Mouse (Mus musculus) adrenal gland (tissue): ENCODE measurements around the gene Insig1.

Experiments
- intact Hi-C: fragments of 180-260 bp; cut with DNase I; formaldehyde crosslinking; loops from one replicate; pipeline ENCODE4 v1.15.1; 2025
- long read RNA-seq, 2 experiments: library from polyadenylated mRNA; unstranded; transcript quantifications; one replicate each; pipeline ENCODE4 v2.0.0; 2020; ENCODE audit warnings: borderline replicate concordance in 1 of 2; ENCODE audit not compliant: insufficient replicate concordance in 1 of 2

Gene Insig1
- long read RNA-seq, experiment 1, transcript Insig1-201 (5 exons, 2,697 nt) = major isoform, 27 of 60 reads
- long read RNA-seq, experiment 1, partial matches to known transcripts = 1 of 60 reads
- long read RNA-seq, experiment 1, other reads (novel, unspliced or antisense) = 31 of 60 reads
- long read RNA-seq, experiment 2, transcript Insig1-201 (5 exons, 2,697 nt) = major isoform, 44 of 61 reads
- long read RNA-seq, experiment 2, partial matches to known transcripts = 0 of 61 reads
- long read RNA-seq, experiment 2, other reads (novel, unspliced or antisense) = 17 of 61 reads

- intact Hi-C loops = loop anchor here (10.0 kb wide), 1 partner anchor 286 kb away; no protein-coding TSS in a partner anchor
Measured at GRCm38 (mm10) chr5:28070828-28071455, at the start of gene Insig1. TSS of gene Insig1 (plus strand) at chr5:28071363.

DNA sequence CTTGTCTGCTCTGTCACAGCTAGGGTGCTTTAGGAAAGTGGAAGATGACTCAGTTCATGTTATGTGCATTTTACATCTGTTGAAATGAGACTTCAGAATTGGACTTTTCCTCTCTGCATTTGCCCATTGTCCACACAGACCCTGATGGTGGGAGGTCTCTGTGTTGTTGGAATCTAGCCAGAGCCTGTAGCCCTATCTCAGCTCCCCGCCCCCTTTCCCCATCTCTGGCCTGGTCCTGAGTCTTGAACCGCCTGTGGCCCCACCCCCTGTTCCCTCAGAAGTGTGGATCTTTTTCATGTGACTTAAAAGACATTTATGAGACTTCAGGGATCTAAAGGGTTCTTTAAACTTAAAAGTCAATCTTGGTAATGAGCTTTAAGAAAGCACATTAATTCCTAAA, 47.7 kb upstream of the Insig1 start:
- intact Hi-C loops = no loop called here

DNA sequence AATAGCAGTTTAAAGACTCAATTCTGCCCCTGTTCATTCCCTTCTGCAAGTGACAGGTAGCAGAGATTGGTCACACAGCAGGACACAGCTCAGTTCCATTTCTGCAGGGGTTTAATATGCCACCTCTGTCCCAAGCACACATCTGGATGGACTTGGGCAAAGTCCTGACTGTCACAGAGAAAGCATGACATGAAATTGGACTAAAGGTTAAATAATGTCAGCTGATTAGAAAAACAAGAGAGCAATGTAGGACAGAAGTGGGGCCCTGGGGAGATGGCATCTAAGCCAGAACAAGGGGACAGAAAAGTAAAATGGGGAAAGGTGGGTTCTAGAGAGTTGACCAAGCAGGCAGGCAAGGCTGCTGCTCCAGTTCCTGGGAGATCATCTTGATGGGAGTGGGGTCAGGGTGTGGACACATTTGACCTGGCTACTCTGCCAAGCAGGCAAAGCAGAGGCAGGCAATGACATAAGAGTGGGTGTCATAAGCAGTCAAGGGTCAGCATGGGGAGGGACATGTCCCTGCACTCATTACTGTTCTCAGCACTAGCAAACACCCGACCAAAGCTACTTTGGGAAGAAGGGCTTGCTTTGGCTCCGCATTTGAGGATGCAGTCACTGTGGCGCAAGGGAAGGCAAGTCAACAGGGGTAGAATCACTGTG, 39.5 kb upstream of the Insig1 start:
- intact Hi-C loops = no loop called here

DNA sequence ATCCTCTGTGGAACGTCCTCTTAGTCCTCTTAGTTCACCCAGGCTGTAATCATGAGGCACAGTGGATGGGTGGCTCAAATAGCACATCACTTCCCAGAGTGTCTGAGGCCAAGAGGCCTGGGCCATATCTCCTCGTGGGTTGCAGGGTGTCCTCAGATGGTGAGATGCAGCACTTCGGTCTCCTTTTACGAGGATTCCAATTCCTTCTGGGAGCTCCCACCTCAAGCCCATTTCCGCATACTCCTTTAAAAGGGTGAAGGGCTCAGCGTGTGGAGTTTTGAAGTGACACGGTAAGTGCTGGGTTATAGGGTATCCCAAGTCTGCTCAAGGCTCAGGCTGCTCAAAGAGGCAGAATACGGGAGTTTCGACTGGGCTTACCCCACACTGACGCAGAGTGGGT, 38.3 kb upstream of the Insig1 start:
- intact Hi-C loops = no loop called here

- intact Hi-C loops = no loop called here
Measured at GRCm38 (mm10) chr5:28033281-28033680, 37.9 kb upstream of the Insig1 start.

DNA sequence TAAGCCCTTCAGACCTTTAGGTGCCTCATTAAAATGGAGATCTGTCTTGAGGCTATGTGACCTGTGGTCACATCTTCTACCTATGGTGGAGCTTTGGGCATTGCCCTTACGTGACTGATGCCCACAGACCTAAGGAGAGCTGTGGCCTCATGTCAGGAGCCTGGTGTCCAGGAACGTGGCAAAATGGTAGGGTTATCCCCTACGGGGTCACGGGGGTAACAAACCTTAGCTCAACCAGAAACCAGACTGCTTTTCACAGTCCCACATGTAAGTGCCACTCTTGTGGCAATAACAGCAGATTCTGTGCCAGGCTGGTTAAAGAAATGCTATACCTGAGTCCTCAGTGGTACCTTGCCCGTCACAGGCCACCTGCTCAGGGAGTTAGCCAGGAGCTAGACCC, 37.3 kb upstream of the Insig1 start:
- intact Hi-C loops = no loop called here

DNA sequence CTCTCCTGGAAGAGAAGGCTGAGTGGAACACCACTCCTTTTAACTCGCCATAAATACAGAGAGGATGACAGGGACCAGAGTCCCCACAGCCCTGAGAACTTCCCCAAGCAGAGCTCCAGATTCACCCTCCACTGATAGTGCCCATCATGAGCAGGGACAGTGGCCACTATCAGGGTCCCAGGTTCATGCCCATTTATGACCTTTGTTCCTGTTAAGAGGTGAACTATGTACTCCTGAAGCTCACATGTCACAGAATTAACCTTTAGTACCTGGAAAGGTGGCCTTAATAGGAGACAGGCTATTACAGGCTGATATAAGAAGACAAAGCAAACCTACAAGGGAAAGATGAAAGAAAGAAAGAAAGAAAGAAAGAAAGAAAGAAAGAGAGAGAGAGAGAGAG, 35.2 kb upstream of the Insig1 start:
- intact Hi-C loops = no loop called here

GRCm38 (mm10) chr5:28036518-28036917, 34.6 kb upstream of the Insig1 start:
- intact Hi-C loops = no loop called here

GRCm38 (mm10) chr5:28037172-28037591, 34.0 kb upstream of the Insig1 start:
- intact Hi-C loops = no loop called here

DNA sequence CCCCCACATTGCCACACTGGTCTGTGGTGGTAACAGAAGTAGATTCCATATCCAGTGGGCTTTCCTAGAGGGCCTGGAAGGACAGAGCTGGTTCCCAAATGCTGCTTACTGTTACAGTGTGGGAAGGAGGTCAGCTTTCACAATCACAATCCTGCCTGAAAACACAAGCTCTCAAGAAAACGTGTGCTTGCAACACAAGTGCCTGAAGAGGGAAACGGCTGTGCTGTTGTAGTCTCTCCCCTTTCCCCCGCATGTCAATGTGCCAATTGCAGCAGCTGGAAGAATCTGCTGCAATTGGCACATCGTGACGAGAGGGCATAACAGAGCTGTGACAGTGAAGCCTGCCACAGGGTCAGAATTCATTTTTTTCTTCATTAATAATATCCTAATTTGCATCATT, 33.5 kb upstream of the Insig1 start:
- intact Hi-C loops = no loop called here

DNA sequence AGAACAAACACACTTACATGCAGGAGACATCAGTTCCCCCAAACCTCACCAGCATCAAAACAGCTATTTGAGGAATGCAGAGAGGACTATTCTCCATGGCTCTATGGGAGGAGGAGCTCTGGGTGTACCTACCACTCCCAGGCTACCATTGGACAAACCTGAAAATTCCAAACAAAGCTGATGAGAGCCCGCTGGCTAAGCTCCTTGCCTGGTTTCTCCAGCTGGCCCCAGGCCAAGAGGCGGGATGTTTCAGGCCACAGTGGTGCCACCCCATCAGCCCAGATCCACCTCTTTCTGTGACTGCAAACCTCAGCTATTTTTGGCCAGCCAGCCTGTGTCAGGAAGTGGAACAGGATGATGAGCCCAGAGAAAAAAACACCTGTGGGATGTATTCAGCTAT, 33.0 kb upstream of the Insig1 start:
- intact Hi-C loops = no loop called here

DNA sequence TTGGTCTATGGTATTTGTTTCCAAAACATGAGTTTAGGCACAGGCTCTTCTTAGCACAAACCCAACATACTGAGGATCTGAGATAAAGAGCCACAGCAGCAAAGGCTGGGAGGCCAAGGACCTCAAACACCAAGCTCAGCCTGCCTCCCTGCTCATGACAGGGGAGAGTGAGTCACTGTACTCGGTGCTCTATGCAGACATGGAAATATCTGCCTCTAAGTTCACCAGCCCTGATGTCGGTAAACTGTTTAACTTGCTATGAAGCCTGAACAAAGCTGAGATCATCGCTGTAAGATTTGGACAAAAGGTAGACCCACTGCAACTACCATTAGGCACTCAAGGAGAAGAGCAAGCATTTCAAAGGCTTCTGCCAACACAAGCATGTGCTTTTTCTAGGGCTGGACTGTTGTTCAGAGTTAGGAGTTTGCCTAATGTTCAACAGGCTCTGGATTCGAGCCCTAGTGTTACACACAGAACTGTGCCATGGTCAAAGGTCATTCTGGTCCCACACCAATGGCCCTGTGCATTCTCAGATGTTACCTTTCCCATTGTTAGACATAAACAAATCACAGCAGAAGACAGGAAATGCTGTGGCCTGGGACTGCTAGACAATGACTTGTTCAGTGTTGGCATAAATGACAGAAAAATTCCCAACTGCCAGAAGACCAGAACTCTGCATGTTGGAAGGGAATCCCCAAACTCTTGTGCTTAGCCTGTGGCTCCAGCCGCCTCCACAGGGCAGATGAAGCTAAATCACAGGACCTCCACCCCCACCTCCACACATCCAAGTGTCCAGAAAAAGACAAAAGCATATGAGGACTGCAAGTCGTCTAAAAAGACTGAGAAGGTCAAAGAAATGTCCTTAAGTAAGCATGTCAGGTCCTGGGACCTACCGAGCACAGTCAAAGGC, 31.2 kb upstream of the Insig1 start:
- intact Hi-C loops = no loop called here

DNA sequence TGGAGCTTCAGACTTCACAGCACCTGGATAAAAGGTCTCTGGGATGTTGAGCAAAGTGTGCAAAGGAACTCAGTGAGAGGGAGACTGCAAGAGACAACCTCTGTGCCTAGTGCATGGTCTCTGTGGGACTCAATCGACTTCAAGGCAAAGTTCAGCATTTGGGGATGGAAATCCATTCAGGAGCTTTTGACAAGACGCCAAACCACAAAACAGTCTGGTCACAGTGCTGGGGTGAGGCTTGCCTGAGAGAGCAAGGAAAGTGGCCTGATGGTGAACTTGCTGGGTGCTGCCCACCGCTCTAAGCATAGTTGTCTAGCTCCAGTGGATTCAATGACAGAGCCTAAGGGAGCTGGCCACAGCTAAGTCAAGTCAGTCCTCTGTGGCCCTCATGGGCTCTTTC, 30.4 kb upstream of the Insig1 start:
- intact Hi-C loops = no loop called here

- intact Hi-C loops = no loop called here
Measured at GRCm38 (mm10) chr5:28042021-28042420, 29.1 kb upstream of the Insig1 start.

- intact Hi-C loops = no loop called here
Measured at GRCm38 (mm10) chr5:28042779-28043178, 28.4 kb upstream of the Insig1 start.

DNA sequence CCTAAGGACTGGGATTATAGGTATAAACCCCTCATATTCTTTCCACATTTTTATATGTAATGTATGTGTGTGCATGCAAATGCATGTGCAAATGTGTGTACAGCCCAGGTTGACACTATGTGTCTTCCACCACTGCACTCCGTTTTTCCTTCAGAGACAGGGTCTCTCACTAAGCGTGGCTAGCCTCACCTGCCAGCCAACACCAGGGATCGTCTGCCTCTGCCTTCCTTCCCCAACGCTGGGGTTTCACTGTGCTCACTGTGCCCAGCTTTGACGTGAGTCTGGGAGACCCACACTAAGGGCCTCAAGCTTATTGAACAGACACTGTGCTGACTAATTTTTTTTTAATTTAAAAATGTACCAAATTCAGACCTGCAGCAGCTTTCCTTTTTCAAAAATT, 27.8 kb upstream of the Insig1 start:
- intact Hi-C loops = no loop called here

DNA sequence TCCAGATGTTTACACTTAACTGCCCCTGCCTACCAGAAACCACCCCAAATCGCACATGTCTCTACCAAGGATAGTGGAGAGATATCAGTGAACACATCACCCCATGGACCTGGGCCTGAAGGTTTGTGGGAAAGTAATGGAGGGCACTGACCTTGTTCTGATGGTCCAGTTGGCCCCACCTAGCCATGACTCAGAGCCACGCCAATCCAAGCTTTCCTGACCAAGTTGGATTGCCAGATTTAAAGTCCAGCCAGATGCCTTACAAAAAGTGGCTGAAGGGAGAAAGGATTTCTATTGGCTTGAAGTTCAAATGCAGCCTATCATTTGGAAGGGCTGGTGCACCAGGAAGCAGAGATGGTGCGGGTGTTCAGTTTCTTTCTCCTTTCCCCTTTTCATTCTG, 24.2 kb upstream of the Insig1 start:
- intact Hi-C loops = no loop called here

DNA sequence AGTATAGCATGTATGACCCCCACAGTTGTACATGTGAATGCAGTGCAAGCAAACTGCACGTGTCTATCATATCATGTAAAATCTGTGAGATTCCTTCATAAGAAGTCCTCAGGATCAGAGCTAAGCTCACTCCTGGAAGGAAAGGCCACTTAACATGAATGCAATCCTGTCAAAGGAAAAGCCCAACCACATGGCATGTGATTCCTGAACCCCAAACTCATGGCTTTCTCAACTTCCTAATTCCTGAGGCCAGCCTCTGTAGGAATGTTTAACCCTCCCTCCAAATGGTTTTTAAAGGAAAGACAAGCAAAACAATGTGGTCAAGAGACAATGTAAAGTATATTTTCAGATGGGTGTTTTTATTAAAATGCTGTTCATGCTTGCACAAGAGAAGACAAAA, 23.2 kb upstream of the Insig1 start:
- intact Hi-C loops = no loop called here

DNA sequence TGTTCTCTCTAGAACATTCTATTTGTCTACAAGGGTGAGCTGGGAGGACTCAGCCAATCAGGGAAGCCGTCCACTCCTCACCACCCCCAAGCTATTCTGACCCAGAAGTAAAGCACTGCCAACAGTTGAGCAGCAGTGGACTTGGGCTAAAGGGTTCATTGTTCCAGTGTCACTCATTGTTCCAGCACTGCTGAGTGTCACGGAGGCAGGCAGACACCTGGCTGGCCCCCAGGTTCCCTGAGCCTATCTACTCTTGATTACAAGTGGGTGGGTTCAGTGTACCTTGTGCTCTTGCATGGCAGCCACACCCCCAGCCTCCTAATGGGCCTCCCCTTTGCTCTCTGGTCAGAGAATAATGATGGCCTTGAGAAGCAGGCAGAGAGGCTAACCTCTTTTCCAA, 15.7 kb upstream of the Insig1 start:
- intact Hi-C loops = no loop called here

DNA sequence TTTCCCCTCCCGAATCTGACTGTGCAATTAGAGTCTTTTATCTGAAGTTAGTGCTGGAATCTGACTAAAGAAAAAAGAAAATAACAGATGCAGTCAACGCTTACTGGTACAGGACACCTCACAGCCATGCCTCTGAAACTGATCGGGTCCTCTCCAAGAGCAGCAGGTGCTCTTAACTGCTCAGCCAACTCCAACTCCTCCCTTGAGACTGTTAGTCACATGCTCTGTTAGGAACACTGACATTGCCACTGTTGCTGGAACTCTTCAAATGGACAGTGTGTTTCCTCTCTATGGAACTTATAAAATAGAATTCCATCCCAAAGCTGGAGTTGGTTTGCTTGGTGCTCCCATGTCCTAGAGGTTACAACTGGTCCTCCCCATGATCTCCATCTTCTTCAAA, 14.3 kb upstream of the Insig1 start:
- intact Hi-C loops = no loop called here

DNA sequence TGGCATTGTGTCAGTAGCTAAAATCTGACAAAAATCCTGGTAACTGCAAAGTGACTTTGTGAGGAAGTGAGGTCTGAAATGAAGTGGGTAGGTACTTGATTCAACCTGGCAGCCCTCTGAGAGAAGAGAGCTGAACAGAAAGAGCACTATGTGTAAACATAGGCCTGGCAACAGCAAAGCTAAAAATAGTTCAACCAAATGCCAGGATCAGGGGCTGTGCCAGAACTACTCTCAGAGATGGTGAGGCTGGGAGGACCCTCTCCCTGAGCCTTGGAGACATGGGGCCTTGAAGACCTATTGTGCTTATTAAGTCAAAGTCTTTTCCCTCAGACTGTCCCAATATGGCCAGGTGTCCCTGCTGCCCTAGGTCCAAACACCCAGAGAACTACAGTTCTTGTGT, 10.7 kb upstream of the Insig1 start:
- intact Hi-C loops = no loop called here

DNA sequence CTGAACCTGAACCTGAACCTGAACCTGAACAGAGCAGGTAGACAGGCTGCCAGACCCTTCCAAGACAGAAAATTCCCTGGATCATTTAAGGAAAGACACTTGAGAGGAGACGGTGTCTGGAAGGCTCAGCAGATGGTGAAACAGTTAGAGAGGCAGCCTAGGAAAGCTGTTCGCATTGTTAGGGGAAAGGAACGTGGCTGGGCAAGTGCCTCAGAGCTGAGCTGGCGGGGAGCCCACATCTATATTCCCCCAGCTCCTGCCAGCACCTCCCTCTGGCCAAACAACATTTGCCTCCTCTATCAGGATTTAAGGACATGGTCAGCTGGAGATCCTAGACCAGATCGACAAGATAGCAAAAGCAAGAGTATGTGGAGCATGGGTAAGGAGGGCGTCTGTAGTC, 10.2 kb upstream of the Insig1 start:
- intact Hi-C loops = no loop called here
